Mouse (Mus musculus): Measurements from ENCODE around the gene Vmn1r20. TPM values are rescaled to one million over a fixed set of nuclear protein-coding genes. Genes with fewer than 3 reads are reported as not detected.

Gene Vmn1r20
- not detected for polyA plus RNA-seq (2014; fragmentation: Illumina TruSeq; extraction: RNeasy Lipid Tissue Mini Kit (QIAGEN cat#74804); ENCODE audit: low read depth, low replicate concordance)

GRCm38 (mm10) chr6:57428630-57429029 is at the start of gene Vmn1r20:
Gene Vmn1r20 (plus strand): TSS chr6:57428930.

GRCm38 (mm10) chr6:57395683-57396082 is 33.0 kb upstream of the Vmn1r20 start, which contains the start of gene Vmn1r18:
Gene Vmn1r18 (minus strand): TSS chr6:57395783.

GRCm38 (mm10) chr6:57403480-57403879 is 25.2 kb upstream of the Vmn1r20 start, which contains the start of gene Vmn1r19:
Gene Vmn1r19 (plus strand): TSS chr6:57403780.

Other genes starting within 250 kb of the Vmn1r20 start
- not detected for gene Vmn1r13, start 225.6 kb upstream of the Vmn1r20 start, polyA plus RNA-seq (2014; fragmentation: Illumina TruSeq; extraction: RNeasy Lipid Tissue Mini Kit (QIAGEN cat#74804); ENCODE audit: low read depth, low replicate concordance)
- gene Vmn1r14, start 197.2 kb upstream of the Vmn1r20 start, polyA plus RNA-seq (2014; fragmentation: Illumina TruSeq; extraction: RNeasy Lipid Tissue Mini Kit (QIAGEN cat#74804); ENCODE audit: low read depth, low replicate concordance), result 0.03 TPM
- 0.10 TPM for gene Vmn1r15, start 171.0 kb upstream of the Vmn1r20 start, polyA plus RNA-seq (2014; fragmentation: Illumina TruSeq; extraction: RNeasy Lipid Tissue Mini Kit (QIAGEN cat#74804); ENCODE audit: low read depth, low replicate concordance)
- 0.11 TPM for gene Vmn1r16, start 99.4 kb upstream of the Vmn1r20 start, polyA plus RNA-seq (2014; fragmentation: Illumina TruSeq; extraction: RNeasy Lipid Tissue Mini Kit (QIAGEN cat#74804); ENCODE audit: low read depth, low replicate concordance)
- not detected for gene Vmn1r17, start 65.2 kb upstream of the Vmn1r20 start, polyA plus RNA-seq (2014; fragmentation: Illumina TruSeq; extraction: RNeasy Lipid Tissue Mini Kit (QIAGEN cat#74804); ENCODE audit: low read depth, low replicate concordance)
- not detected for gene Vmn1r18, start 33.1 kb upstream of the Vmn1r20 start, polyA plus RNA-seq (2014; fragmentation: Illumina TruSeq; extraction: RNeasy Lipid Tissue Mini Kit (QIAGEN cat#74804); ENCODE audit: low read depth, low replicate concordance)
- not detected for gene Vmn1r19, start 25.1 kb upstream of the Vmn1r20 start, polyA plus RNA-seq (2014; fragmentation: Illumina TruSeq; extraction: RNeasy Lipid Tissue Mini Kit (QIAGEN cat#74804); ENCODE audit: low read depth, low replicate concordance)
- 4.6 TPM for gene Ppm1k, start 106.5 kb downstream of the Vmn1r20 start, polyA plus RNA-seq (2014; fragmentation: Illumina TruSeq; extraction: RNeasy Lipid Tissue Mini Kit (QIAGEN cat#74804); ENCODE audit: low read depth, low replicate concordance)
- 50.2 TPM for gene Herc6, start 152.1 kb downstream of the Vmn1r20 start, polyA plus RNA-seq (2014; fragmentation: Illumina TruSeq; extraction: RNeasy Lipid Tissue Mini Kit (QIAGEN cat#74804); ENCODE audit: low read depth, low replicate concordance)

All from testis, adult 10 weeks (tissue).